Mouse (Mus musculus): ENCODE data around the gene Rxfp1. TPM values are rescaled to one million over a fixed set of nuclear protein-coding genes. Genes with fewer than 3 reads are reported as not detected.

Gene Rxfp1
- polyA plus RNA-seq, 1 experiment from 2014 or later: 0.05 TPM

- no peaks in the 10 kb centered on the region for H3K27me3 ChIP-seq (ENCODE audit: control insufficient read depth, insufficient read depth, low read length)
- H3K4me2 ChIP-seq (ENCODE audit: low read depth, low read length): no peak overlapping the region
- H3K27ac ChIP-seq (ENCODE audit: low read depth, low read length): no peak overlapping the region
- no peak overlapping the region for H3K4me3 ChIP-seq (ENCODE audit: low read depth, low read length)
- H3K9ac ChIP-seq (replicated peaks; ENCODE audit: low read depth, low read length): no peak overlapping the region
- WGBS: 47% methylated on average over 14 of the region's 14 CpGs
- no peaks in the 10 kb centered on the region for H3K4me1 ChIP-seq (ENCODE audit: control insufficient read depth, insufficient read depth, low read length)
- no peaks in the 10 kb centered on the region for H3K36me3 ChIP-seq (ENCODE audit: control insufficient read depth, insufficient read depth, low read length)
- ATAC-seq (ENCODE audit: low read depth): no peak
- H3K9me3 ChIP-seq (ENCODE audit: control insufficient read depth, low read length): no peaks in the 10 kb centered on the region
These were observed 55.1 kb downstream of the Rxfp1 start for GRCm38 (mm10) chr3:79682351-79683132.

- Histone ChIP-seq H3K27ac (ENCODE audit: low read depth, low read length) (no peak overlapping the region), H3K4me1 (ENCODE audit: control insufficient read depth, insufficient read depth, low read length) (no peaks in the 10 kb centered on the region), H3K4me3 (ENCODE audit: low read depth, low read length) (no peak overlapping the region), H3K27me3 (ENCODE audit: control insufficient read depth, insufficient read depth, low read length) (no peaks in the 10 kb centered on the region), H3K9ac (replicated peaks; ENCODE audit: low read depth, low read length) (no peak overlapping the region), H3K36me3 (ENCODE audit: control insufficient read depth, insufficient read depth, low read length) (no peaks in the 10 kb centered on the region), H3K4me2 (ENCODE audit: low read depth, low read length) (no peak overlapping the region), H3K9me3 (ENCODE audit: control insufficient read depth, low read length) (no peaks in the 10 kb centered on the region)
- WGBS: 98% methylated on average over 3 of the region's 3 CpGs
- no peak for ATAC-seq (ENCODE audit: low read depth)
These were observed 61.3 kb downstream of the Rxfp1 start for GRCm38 (mm10) chr3:79676411-79676810.

- Histone ChIP-seq H3K36me3 (ENCODE audit: control insufficient read depth, insufficient read depth, low read length) (no peaks in the 10 kb centered on the region), H3K27me3 (ENCODE audit: control insufficient read depth, insufficient read depth, low read length) (no peaks in the 10 kb centered on the region), H3K9me3 (ENCODE audit: control insufficient read depth, low read length) (no peaks in the 10 kb centered on the region), H3K4me3 (ENCODE audit: low read depth, low read length) (no peak overlapping the region), H3K4me1 (ENCODE audit: control insufficient read depth, insufficient read depth, low read length) (no peaks in the 10 kb centered on the region), H3K9ac (replicated peaks; ENCODE audit: low read depth, low read length) (no peak overlapping the region), H3K27ac (ENCODE audit: low read depth, low read length) (no peak overlapping the region), H3K4me2 (ENCODE audit: low read depth, low read length) (no peak overlapping the region)
- 90% methylated on average over 5 of the region's 5 CpGs for WGBS
- no peak for ATAC-seq (ENCODE audit: low read depth)
These were observed 63.0 kb downstream of the Rxfp1 start for GRCm38 (mm10) chr3:79674641-79675040.

- Histone ChIP-seq H3K27me3 (ENCODE audit: control insufficient read depth, insufficient read depth, low read length) (no peaks in the 10 kb centered on the region), H3K36me3 (ENCODE audit: control insufficient read depth, insufficient read depth, low read length) (no peaks in the 10 kb centered on the region), H3K4me2 (ENCODE audit: low read depth, low read length) (no peak overlapping the region), H3K9me3 (ENCODE audit: control insufficient read depth, low read length) (no peaks in the 10 kb centered on the region), H3K9ac (replicated peaks; ENCODE audit: low read depth, low read length) (no peak overlapping the region), H3K27ac (ENCODE audit: low read depth, low read length) (no peak overlapping the region), H3K4me3 (ENCODE audit: low read depth, low read length) (no peak overlapping the region), H3K4me1 (ENCODE audit: control insufficient read depth, insufficient read depth, low read length) (no peaks in the 10 kb centered on the region)
- no peak for ATAC-seq (ENCODE audit: low read depth)
- WGBS: 17% methylated on average over 4 of the region's 4 CpGs
These were observed 64.6 kb downstream of the Rxfp1 start for GRCm38 (mm10) chr3:79673082-79673481.

GRCm38 (mm10) chr3:79672188-79672587, 65.5 kb downstream of the Rxfp1 start:
- Histone ChIP-seq H3K9me3 (ENCODE audit: control insufficient read depth, low read length) (no peaks in the 10 kb centered on the region), H3K4me3 (ENCODE audit: low read depth, low read length) (no peak overlapping the region), H3K27me3 (ENCODE audit: control insufficient read depth, insufficient read depth, low read length) (no peaks in the 10 kb centered on the region), H3K4me2 (ENCODE audit: low read depth, low read length) (no peak overlapping the region), H3K4me1 (ENCODE audit: control insufficient read depth, insufficient read depth, low read length) (no peaks in the 10 kb centered on the region), H3K9ac (replicated peaks; ENCODE audit: low read depth, low read length) (no peak overlapping the region), H3K27ac (ENCODE audit: low read depth, low read length) (no peak overlapping the region), H3K36me3 (ENCODE audit: control insufficient read depth, insufficient read depth, low read length) (no peaks in the 10 kb centered on the region)
- no peak for ATAC-seq (ENCODE audit: low read depth)
- 79% methylated on average over 16 of the region's 16 CpGs for WGBS

GRCm38 (mm10) chr3:79670556-79670955, 67.1 kb downstream of the Rxfp1 start:
- Histone ChIP-seq H3K27me3 (ENCODE audit: control insufficient read depth, insufficient read depth, low read length) (no peaks in the 10 kb centered on the region), H3K27ac (ENCODE audit: low read depth, low read length) (no peak overlapping the region), H3K4me2 (ENCODE audit: low read depth, low read length) (no peak overlapping the region), H3K9me3 (ENCODE audit: control insufficient read depth, low read length) (no peaks in the 10 kb centered on the region), H3K4me1 (ENCODE audit: control insufficient read depth, insufficient read depth, low read length) (no peaks in the 10 kb centered on the region), H3K4me3 (ENCODE audit: low read depth, low read length) (no peak overlapping the region), H3K9ac (replicated peaks; ENCODE audit: low read depth, low read length) (no peak overlapping the region), H3K36me3 (ENCODE audit: control insufficient read depth, insufficient read depth, low read length) (no peaks in the 10 kb centered on the region)
- ATAC-seq (ENCODE audit: low read depth): no peak
- 84% methylated on average over 7 of the region's 7 CpGs for WGBS

GRCm38 (mm10) chr3:79664787-79665408, 72.8 kb downstream of the Rxfp1 start:
- H3K4me3 ChIP-seq (ENCODE audit: low read depth, low read length): no peak overlapping the region
- no peaks in the 10 kb centered on the region for H3K36me3 ChIP-seq (ENCODE audit: control insufficient read depth, insufficient read depth, low read length)
- no peaks in the 10 kb centered on the region for H3K9me3 ChIP-seq (ENCODE audit: control insufficient read depth, low read length)
- no peak overlapping the region for H3K4me2 ChIP-seq (ENCODE audit: low read depth, low read length)
- no peaks in the 10 kb centered on the region for H3K27me3 ChIP-seq (ENCODE audit: control insufficient read depth, insufficient read depth, low read length)
- WGBS: 42% methylated on average over 9 of the region's 9 CpGs
- H3K4me1 ChIP-seq (ENCODE audit: control insufficient read depth, insufficient read depth, low read length): no peaks in the 10 kb centered on the region
- H3K27ac ChIP-seq (ENCODE audit: low read depth, low read length): no peak overlapping the region
- ATAC-seq (ENCODE audit: low read depth): peak; percentile 77; the same call in 1 of the 2 replicates
- H3K9ac ChIP-seq (replicated peaks; ENCODE audit: low read depth, low read length): no peak overlapping the region

GRCm38 (mm10) chr3:79656682-79657081, 81.0 kb downstream of the Rxfp1 start:
- no peak for ATAC-seq (ENCODE audit: low read depth)
- no peak overlapping the region for H3K27ac ChIP-seq (ENCODE audit: low read depth, low read length)
- no peaks in the 10 kb centered on the region for H3K36me3 ChIP-seq (ENCODE audit: control insufficient read depth, insufficient read depth, low read length)
- H3K9ac ChIP-seq (replicated peaks; ENCODE audit: low read depth, low read length): no peak overlapping the region
- H3K4me3 ChIP-seq (ENCODE audit: low read depth, low read length): no peak overlapping the region
- no peak overlapping the region for H3K4me2 ChIP-seq (ENCODE audit: low read depth, low read length)
- 60% methylated on average over 5 of the region's 5 CpGs for WGBS
- no peaks in the 10 kb centered on the region for H3K27me3 ChIP-seq (ENCODE audit: control insufficient read depth, insufficient read depth, low read length)
- H3K9me3 ChIP-seq (ENCODE audit: control insufficient read depth, low read length): no peaks in the 10 kb centered on the region
- H3K4me1 ChIP-seq (ENCODE audit: control insufficient read depth, insufficient read depth, low read length): no peaks in the 10 kb centered on the region

- H3K9me3 ChIP-seq (ENCODE audit: control insufficient read depth, low read length): no peaks in the 10 kb centered on the region
- no peak overlapping the region for H3K4me3 ChIP-seq (ENCODE audit: low read depth, low read length)
- no peak overlapping the region for H3K4me2 ChIP-seq (ENCODE audit: low read depth, low read length)
- H3K36me3 ChIP-seq (ENCODE audit: control insufficient read depth, insufficient read depth, low read length): no peaks in the 10 kb centered on the region
- ATAC-seq (ENCODE audit: low read depth): no peak
- H3K9ac ChIP-seq (replicated peaks; ENCODE audit: low read depth, low read length): no peak overlapping the region
- no peaks in the 10 kb centered on the region for H3K4me1 ChIP-seq (ENCODE audit: control insufficient read depth, insufficient read depth, low read length)
- H3K27me3 ChIP-seq (ENCODE audit: control insufficient read depth, insufficient read depth, low read length): no peaks in the 10 kb centered on the region
- H3K27ac ChIP-seq (ENCODE audit: low read depth, low read length): no peak overlapping the region
- 92% methylated on average over 6 of the region's 6 CpGs for WGBS
These were observed 85.6 kb downstream of the Rxfp1 start for GRCm38 (mm10) chr3:79652129-79652528.
